Mouse (Mus musculus): Measurements from ENCODE around the gene Scn2b. TPM values are rescaled to one million over a fixed set of nuclear protein-coding genes. Genes with fewer than 3 reads are reported as not detected.

The Scn2b gene
- polyA plus RNA-seq, 1 experiment from 2014 or later = 4.9 TPM

DNA sequence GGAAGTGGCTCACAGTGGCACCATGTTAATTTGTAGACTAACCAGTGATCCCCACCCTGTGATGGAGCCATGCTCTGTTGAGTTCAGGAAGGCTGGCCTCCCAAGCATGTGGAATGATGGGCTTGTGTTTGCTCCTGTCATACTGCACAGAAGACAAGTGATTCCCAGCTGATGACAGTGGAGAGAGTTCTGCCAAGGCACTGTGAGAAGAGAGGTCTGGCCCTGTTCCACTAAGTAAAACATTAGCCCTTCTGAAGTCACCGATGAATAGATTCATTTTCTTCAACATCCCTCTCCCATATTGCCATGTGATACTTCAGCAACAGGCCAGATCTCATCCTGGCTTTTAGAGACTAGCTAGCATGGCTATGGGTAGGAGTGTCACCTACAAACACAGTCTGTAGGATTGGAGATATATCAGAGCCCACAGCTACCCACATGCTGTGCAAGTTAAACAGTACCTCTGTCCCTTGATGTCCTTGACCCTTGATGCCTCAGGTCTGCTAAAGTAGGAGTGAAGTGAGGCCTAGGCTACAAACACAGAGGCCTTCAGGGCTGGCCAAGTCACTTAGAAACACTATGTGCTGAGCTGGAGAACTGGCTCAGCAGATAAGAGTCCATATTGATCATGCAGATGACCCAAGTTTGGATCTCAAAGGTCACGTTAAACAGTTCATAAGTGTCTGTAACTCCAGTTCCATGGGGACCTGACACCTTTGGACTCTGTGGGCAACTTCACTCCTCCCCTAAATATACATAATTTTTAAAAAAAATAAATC is 11.8 kb upstream of the Scn2b start:
- DNase-seq (ENCODE audit: low spot score) (no peak), ATAC-seq (replicated peaks; ENCODE audit: insufficient number of reproducible peaks, low FRiP score, low TSS enrichment, low read depth) (no peak)
- 94% methylated on average over 2 of the region's 2 CpGs for WGBS
- Histone ChIP-seq H3K36me3 (replicated peaks; ENCODE audit: control insufficient read depth, insufficient read depth, low read depth, low read length) (no peaks in the 10 kb centered on the region), H3K4me3 (ENCODE audit: low read depth, low read length) (no peak overlapping the region), H3K9me3 (replicated peaks; ENCODE audit: control insufficient read depth, low read length) (no peaks in the 10 kb centered on the region), H3K27ac (replicated peaks; ENCODE audit: low read depth, low read length) (no peak overlapping the region), H3K4me2 (ENCODE audit: low read depth, low read length) (no peak overlapping the region), H3K27me3 (ENCODE audit: control insufficient read depth, insufficient read depth, low read length) (no peaks in the 10 kb centered on the region), H3K4me1 (ENCODE audit: control insufficient read depth, insufficient read depth, low read length) (no peaks in the 10 kb centered on the region), H3K9ac (replicated peaks; ENCODE audit: low read length) (no peak overlapping the region)

- Histone ChIP-seq H3K9me3 (replicated peaks; ENCODE audit: control insufficient read depth, low read length) (no peaks in the 10 kb centered on the region), H3K9ac (replicated peaks; ENCODE audit: low read length) (peak overlapping the region; percentile 39), H3K27me3 (ENCODE audit: control insufficient read depth, insufficient read depth, low read length) (no peaks in the 10 kb centered on the region), H3K36me3 (replicated peaks; ENCODE audit: control insufficient read depth, insufficient read depth, low read depth, low read length) (no peaks in the 10 kb centered on the region), H3K27ac (replicated peaks; ENCODE audit: low read depth, low read length) (no peak overlapping the region), H3K4me1 (ENCODE audit: control insufficient read depth, insufficient read depth, low read length) (peaks cover 3% of the 10 kb centered on the region; the same call in 1 of the 2 replicates), H3K4me3 (ENCODE audit: low read depth, low read length) (peak overlapping the region; percentile 31), H3K4me2 (ENCODE audit: low read depth, low read length) (peak overlapping the region; percentile 38)
- ATAC-seq (replicated peaks; ENCODE audit: insufficient number of reproducible peaks, low FRiP score, low TSS enrichment, low read depth) (peak; percentile 54), DNase-seq (ENCODE audit: low spot score) (peak; percentile 91)
- 2% methylated on average over 14 of the region's 14 CpGs for WGBS
Measured at GRCm38 (mm10) chr9:45115706-45116105, 1.9 kb upstream of the Scn2b start.

GRCm38 (mm10) chr9:45116819-45117218 is 763 bp upstream of the Scn2b start:
- Histone ChIP-seq H3K4me2 (ENCODE audit: low read depth, low read length) (no peak overlapping the region), H3K9ac (replicated peaks; ENCODE audit: low read length) (no peak overlapping the region), H3K36me3 (replicated peaks; ENCODE audit: control insufficient read depth, insufficient read depth, low read depth, low read length) (no peaks in the 10 kb centered on the region), H3K27ac (replicated peaks; ENCODE audit: low read depth, low read length) (no peak overlapping the region), H3K27me3 (ENCODE audit: control insufficient read depth, insufficient read depth, low read length) (no peaks in the 10 kb centered on the region), H3K4me3 (ENCODE audit: low read depth, low read length) (no peak overlapping the region), H3K4me1 (ENCODE audit: control insufficient read depth, insufficient read depth, low read length) (peaks cover 3% of the 10 kb centered on the region; the same call in 1 of the 2 replicates), H3K9me3 (replicated peaks; ENCODE audit: control insufficient read depth, low read length) (no peaks in the 10 kb centered on the region)
- DNase-seq (ENCODE audit: low spot score) (no peak), ATAC-seq (replicated peaks; ENCODE audit: insufficient number of reproducible peaks, low FRiP score, low TSS enrichment, low read depth) (no peak)
- 64% methylated on average over 9 of the region's 9 CpGs for WGBS

DNA sequence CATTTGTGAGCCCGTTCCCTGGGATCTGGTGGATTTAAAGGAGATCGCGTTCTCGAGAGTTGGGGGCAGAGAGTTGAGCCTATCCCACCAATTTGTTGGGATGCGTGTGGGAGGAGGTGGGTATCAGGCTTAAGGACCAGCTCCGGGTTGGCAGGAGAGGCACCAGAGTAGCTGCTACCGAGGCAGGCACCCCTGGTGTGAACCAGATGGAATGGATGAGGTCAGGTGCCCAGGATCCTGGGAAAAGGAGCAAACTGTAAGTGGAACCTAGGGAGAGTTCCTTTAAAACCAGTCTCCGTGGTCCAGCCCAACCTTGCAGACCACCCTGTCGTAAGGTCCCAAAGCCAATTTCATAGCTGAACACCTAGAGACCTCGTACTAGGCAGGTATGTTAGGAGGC is 970 bp downstream of the Scn2b start:
- H3K27ac ChIP-seq (replicated peaks; ENCODE audit: low read depth, low read length) = no peak overlapping the region

GRCm38 (mm10) chr9:45119316-45119953 is 1.9 kb downstream of the Scn2b start:
- Histone ChIP-seq H3K9me3 (replicated peaks; ENCODE audit: control insufficient read depth, low read length) (no peaks in the 10 kb centered on the region), H3K4me3 (ENCODE audit: low read depth, low read length) (no peak overlapping the region), H3K4me1 (ENCODE audit: control insufficient read depth, insufficient read depth, low read length) (peaks cover 3% of the 10 kb centered on the region; the same call in 1 of the 2 replicates), H3K9ac (replicated peaks; ENCODE audit: low read length) (no peak overlapping the region), H3K27ac (replicated peaks; ENCODE audit: low read depth, low read length) (no peak overlapping the region), H3K27me3 (ENCODE audit: control insufficient read depth, insufficient read depth, low read length) (no peaks in the 10 kb centered on the region), H3K4me2 (ENCODE audit: low read depth, low read length) (no peak overlapping the region), H3K36me3 (replicated peaks; ENCODE audit: control insufficient read depth, insufficient read depth, low read depth, low read length) (no peaks in the 10 kb centered on the region)
- DNase-seq (ENCODE audit: low spot score) (no peak), ATAC-seq (replicated peaks; ENCODE audit: insufficient number of reproducible peaks, low FRiP score, low TSS enrichment, low read depth) (no peak)
- 89% methylated on average over 8 of the region's 8 CpGs for WGBS

More for the DNA sequence above, 970 bp downstream of the Scn2b start:
- peaks cover 3% of the 10 kb centered on the region; the same call in 1 of the 2 replicates for H3K4me1 ChIP-seq (ENCODE audit: control insufficient read depth, insufficient read depth, low read length)
- H3K4me3 ChIP-seq (ENCODE audit: low read depth, low read length) = peak overlapping the region; percentile 62
- WGBS = 23% methylated on average over 10 of the region's 10 CpGs
- DNase-seq (ENCODE audit: low spot score) (peak; percentile 12), ATAC-seq (replicated peaks; ENCODE audit: insufficient number of reproducible peaks, low FRiP score, low TSS enrichment, low read depth) (no peak)
- no peaks in the 10 kb centered on the region for H3K27me3 ChIP-seq (ENCODE audit: control insufficient read depth, insufficient read depth, low read length)
- H3K36me3 ChIP-seq (replicated peaks; ENCODE audit: control insufficient read depth, insufficient read depth, low read depth, low read length) = no peaks in the 10 kb centered on the region
- H3K9ac ChIP-seq (replicated peaks; ENCODE audit: low read length) = peak overlapping the region; percentile 79
- H3K4me2 ChIP-seq (ENCODE audit: low read depth, low read length) = peak overlapping the region; percentile 59
- H3K9me3 ChIP-seq (replicated peaks; ENCODE audit: control insufficient read depth, low read length) = no peaks in the 10 kb centered on the region

DNA sequence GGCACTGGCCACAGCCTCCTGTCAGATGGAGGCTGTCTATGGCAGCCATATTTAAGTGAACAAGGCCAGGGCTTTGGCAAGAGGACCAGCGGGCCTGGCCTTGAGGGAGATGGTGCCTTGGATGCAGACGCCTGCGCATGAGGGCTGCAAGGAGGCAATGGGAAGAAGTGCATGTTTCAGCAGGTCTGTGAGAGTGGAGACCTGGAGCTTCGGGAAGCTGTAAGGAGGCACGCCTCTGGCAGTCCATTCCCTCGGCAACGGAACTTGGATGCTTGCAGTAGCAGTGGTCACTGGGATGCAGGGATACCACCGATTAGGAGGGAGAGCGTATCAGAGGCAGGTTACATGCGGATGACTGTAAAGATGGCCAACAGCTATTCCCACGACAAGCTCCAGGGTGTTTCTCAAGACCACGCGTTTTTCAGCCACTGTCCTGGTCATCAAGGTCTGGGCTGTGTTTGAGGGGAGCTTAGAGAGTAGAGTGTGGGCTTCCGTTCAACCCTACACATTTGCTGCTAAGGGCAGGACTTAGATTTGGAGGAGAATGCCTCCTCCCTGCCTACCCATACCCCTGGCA is 2.5 kb downstream of the Scn2b start:
- no peaks in the 10 kb centered on the region for H3K27me3 ChIP-seq (ENCODE audit: control insufficient read depth, insufficient read depth, low read length)
- H3K4me2 ChIP-seq (ENCODE audit: low read depth, low read length) = no peak overlapping the region
- no peaks in the 10 kb centered on the region for H3K36me3 ChIP-seq (replicated peaks; ENCODE audit: control insufficient read depth, insufficient read depth, low read depth, low read length)
- H3K27ac ChIP-seq (replicated peaks; ENCODE audit: low read depth, low read length) = no peak overlapping the region
- WGBS = 87% methylated on average over 14 of the region's 14 CpGs
- DNase-seq (ENCODE audit: low spot score) (no peak), ATAC-seq (replicated peaks; ENCODE audit: insufficient number of reproducible peaks, low FRiP score, low TSS enrichment, low read depth) (no peak)
- peaks cover 3% of the 10 kb centered on the region; the same call in 1 of the 2 replicates for H3K4me1 ChIP-seq (ENCODE audit: control insufficient read depth, insufficient read depth, low read length)
- no peaks in the 10 kb centered on the region for H3K9me3 ChIP-seq (replicated peaks; ENCODE audit: control insufficient read depth, low read length)
- H3K4me3 ChIP-seq (ENCODE audit: low read depth, low read length) = no peak overlapping the region
- H3K9ac ChIP-seq (replicated peaks; ENCODE audit: low read length) = no peak overlapping the region

DNA sequence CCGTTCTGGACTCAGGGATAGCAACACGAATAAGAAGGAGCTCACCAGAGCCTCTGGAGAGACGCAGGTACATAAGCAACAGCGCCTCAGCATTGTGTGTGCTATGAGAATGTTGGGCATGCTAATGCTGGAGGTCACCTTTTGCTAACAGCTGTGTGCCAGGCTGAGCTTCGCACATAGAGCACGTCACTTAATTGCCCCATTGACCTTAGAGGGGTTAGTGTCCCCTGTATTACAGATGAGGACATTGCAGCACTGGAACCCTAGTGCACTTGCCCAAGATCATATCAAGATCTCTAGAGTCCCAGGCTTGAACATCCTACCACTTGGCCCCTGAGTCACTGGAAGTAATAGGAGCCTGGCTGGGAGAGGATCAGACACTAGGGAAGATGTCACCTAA is 3.0 kb downstream of the Scn2b start:
- Histone ChIP-seq H3K9ac (replicated peaks; ENCODE audit: low read length) (no peak overlapping the region), H3K9me3 (replicated peaks; ENCODE audit: control insufficient read depth, low read length) (no peaks in the 10 kb centered on the region), H3K36me3 (replicated peaks; ENCODE audit: control insufficient read depth, insufficient read depth, low read depth, low read length) (no peaks in the 10 kb centered on the region), H3K4me3 (ENCODE audit: low read depth, low read length) (no peak overlapping the region), H3K27ac (replicated peaks; ENCODE audit: low read depth, low read length) (no peak overlapping the region), H3K4me1 (ENCODE audit: control insufficient read depth, insufficient read depth, low read length) (peaks cover 3% of the 10 kb centered on the region; the same call in 1 of the 2 replicates), H3K27me3 (ENCODE audit: control insufficient read depth, insufficient read depth, low read length) (no peaks in the 10 kb centered on the region), H3K4me2 (ENCODE audit: low read depth, low read length) (no peak overlapping the region)
- ATAC-seq (replicated peaks; ENCODE audit: insufficient number of reproducible peaks, low FRiP score, low TSS enrichment, low read depth) (no peak), DNase-seq (ENCODE audit: low spot score) (no peak)
- 81% methylated on average over 6 of the region's 6 CpGs for WGBS

- Histone ChIP-seq H3K4me1 (ENCODE audit: control insufficient read depth, insufficient read depth, low read length) (peaks cover 3% of the 10 kb centered on the region; the same call in 1 of the 2 replicates), H3K9ac (replicated peaks; ENCODE audit: low read length) (no peak overlapping the region), H3K4me2 (ENCODE audit: low read depth, low read length) (no peak overlapping the region), H3K27me3 (ENCODE audit: control insufficient read depth, insufficient read depth, low read length) (no peaks in the 10 kb centered on the region), H3K36me3 (replicated peaks; ENCODE audit: control insufficient read depth, insufficient read depth, low read depth, low read length) (no peaks in the 10 kb centered on the region), H3K4me3 (ENCODE audit: low read depth, low read length) (no peak overlapping the region), H3K27ac (replicated peaks; ENCODE audit: low read depth, low read length) (no peak overlapping the region), H3K9me3 (replicated peaks; ENCODE audit: control insufficient read depth, low read length) (no peaks in the 10 kb centered on the region)
- DNase-seq (ENCODE audit: low spot score) = no peak
- no peak for ATAC-seq (replicated peaks; ENCODE audit: insufficient number of reproducible peaks, low FRiP score, low TSS enrichment, low read depth)
- WGBS = 63% methylated on average over 6 of the region's 6 CpGs
Measured at GRCm38 (mm10) chr9:45121001-45121400, 3.4 kb downstream of the Scn2b start.
